Mouse (Mus musculus) heart, embryonic 11.5 days (tissue): ENCODE measurements around the gene Mef2d. TPM values are rescaled to one million over a fixed set of nuclear protein-coding genes. Genes with fewer than 3 reads are reported as not detected.

Source experiments
- ATAC-seq: fragments of 200-750 bp; cut with Nextera tagmentation; replicated peaks from 2 replicates; pipeline ENCODE4 v1.8.0; 2017; ENCODE audit warnings: moderate library complexity; ENCODE audit not compliant: insufficient number of reproducible peaks, low FRiP score, low TSS enrichment
- H3K27ac ChIP-seq: fragments of 300-500 bp; sonication (generic); 2 replicates; pipeline ENCODE4 v1.5.1; 2014; ENCODE audit warnings: mild to moderate bottlenecking, low read depth, low read length
- H3K27me3 ChIP-seq: fragments of 300-500 bp; sonication (generic); 2 replicates; pipeline ENCODE4 v1.6.1; 2014; ENCODE audit warnings: mild to moderate bottlenecking, low read length, mixed read lengths; ENCODE audit not compliant: control insufficient read depth, insufficient read depth
- H3K36me3 ChIP-seq: fragments of 300-500 bp; sonication (generic); 2 replicates; pipeline ENCODE4 v1.6.1; 2014; ENCODE audit warnings: mild to moderate bottlenecking, low read length, moderate library complexity, mixed read lengths; ENCODE audit not compliant: control insufficient read depth, insufficient read depth
- H3K4me1 ChIP-seq: fragments of 300-500 bp; sonication (generic); 2 replicates; pipeline ENCODE4 v1.6.1; 2014; ENCODE audit warnings: low read length; ENCODE audit not compliant: control insufficient read depth, insufficient read depth
- H3K4me2 ChIP-seq: fragments of 300-500 bp; sonication (generic); 2 replicates; pipeline ENCODE4 v1.6.1; 2014; ENCODE audit warnings: mild to moderate bottlenecking, moderate library complexity
- H3K4me3 ChIP-seq: fragments of 300-500 bp; sonication (generic); 2 replicates; pipeline ENCODE4 v1.5.1; 2014; ENCODE audit warnings: low read depth, low read length
- H3K9ac ChIP-seq: fragments of 300-500 bp; sonication (generic); 2 replicates; pipeline ENCODE4 v1.6.1; 2014; ENCODE audit warnings: mild to moderate bottlenecking, low read depth, low read length, moderate library complexity
- H3K9me3 ChIP-seq: fragments of 300-500 bp; sonication (generic); replicated peaks from 2 replicates; pipeline ENCODE4 v1.6.1; 2016; ENCODE audit warnings: low read length; ENCODE audit not compliant: control insufficient read depth
- WGBS: fragments of 180-500 bp; shearing (Covaris S2); extraction: QIAGEN DNeasy Blood & Tissue Kit; methylation state at CpG from one replicate; pipeline ENCODE4 v1.1.7; 2014; ENCODE audit not compliant: insufficient replicate concordance; 5-methylcytosine and 5-hydroxymethylcytosine counted together
- polyA plus RNA-seq: library from polyadenylated mRNA; unstranded; fragments of >200 nt; fragmentation: Nextera tagmentation; extraction: Ambion mirVana; gene quantifications from 2 replicates; pipeline ENCODE4 v1.2.1, GENCODE M21; 2014

The Mef2d gene
- polyA plus RNA-seq: 39.8 and 45.1 TPM in 2 replicates

DNA sequence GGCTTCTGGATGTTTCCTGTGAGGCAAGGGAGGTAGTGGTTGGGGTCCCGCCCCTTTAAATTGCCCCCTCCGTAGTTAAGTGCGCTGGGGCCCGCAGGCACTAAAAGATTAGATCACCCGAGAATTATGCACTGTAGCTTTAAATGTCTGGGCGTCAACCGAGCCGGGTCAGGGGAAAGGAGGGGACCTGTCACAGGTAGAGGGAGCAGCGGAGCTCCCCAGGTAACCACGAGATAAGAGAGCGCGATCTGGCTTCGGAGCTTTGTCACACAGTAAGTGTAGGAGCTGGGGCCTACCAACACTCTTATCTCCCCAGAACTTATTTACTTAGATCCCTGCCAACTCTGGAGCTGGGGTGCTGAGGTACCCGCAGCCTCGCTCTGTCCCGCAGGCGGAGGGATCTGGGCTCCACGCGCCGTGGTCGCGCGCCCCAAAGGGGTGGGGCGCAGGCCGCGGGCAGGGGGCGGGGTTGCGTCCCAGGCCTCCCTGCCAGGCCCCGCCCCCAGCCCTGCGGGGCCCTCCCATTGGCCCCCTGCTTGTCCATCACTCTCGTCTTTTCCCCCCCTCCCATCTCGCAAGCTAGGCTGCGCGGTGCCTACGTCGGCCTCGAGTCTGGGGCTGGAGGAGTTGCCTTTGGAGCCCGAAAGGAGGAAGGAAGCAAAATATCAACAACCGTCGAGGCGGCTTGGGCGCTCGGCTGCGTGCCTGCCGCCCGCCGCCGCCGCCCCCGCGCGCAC, at the start of gene Mef2d:
Gene Mef2d, plus strand, starts transcription at position 586 of the 737 bp plus-strand sequence.
- peak; percentile 88 for ATAC-seq
- Histone ChIP-seq H3K9me3 (no peaks in the 10 kb centered on the region), H3K4me2 (peak within 1 kb of the TSS; percentile 97), H3K36me3 (no peaks in the 10 kb centered on the region), H3K9ac (peak within 1 kb of the TSS; percentile 91), H3K4me3 (peak within 1 kb of the TSS; percentile 97), H3K27me3 (no peaks in the 10 kb centered on the region), H3K27ac (peak within 1 kb of the TSS; percentile 100), H3K4me1 (peaks cover 63% of the 10 kb centered on the region)
- WGBS: under 1% methylated on average over 51 of the region's 52 CpGs

DNA sequence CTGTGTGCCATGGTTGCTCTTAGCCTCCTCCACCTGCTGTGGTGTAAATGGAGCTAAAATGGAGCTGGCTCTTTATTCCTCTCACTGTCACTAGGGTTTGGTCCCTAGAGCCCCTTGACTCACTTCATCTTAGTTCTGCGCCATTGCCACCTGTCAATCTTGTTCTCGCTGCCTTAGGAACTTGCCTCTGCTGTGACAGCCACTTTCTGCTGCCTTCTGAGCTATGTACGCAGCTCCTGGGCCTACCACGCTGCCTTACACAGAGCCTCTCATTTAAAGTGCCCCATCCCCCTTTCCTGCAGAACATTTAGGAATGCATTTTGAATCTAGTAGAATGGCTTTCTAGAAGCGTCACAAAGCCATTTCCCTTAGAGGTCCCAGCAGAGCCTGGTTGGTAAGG, 48.0 kb upstream of the Mef2d start:
- Histone ChIP-seq H3K27me3 (no peaks in the 10 kb centered on the region), H3K4me2 (no peak overlapping the region), H3K36me3 (peaks cover 40% of the 10 kb centered on the region), H3K9me3 (no peaks in the 10 kb centered on the region), H3K4me1 (no peaks in the 10 kb centered on the region), H3K27ac (no peak overlapping the region), H3K4me3 (no peak overlapping the region), H3K9ac (no peak overlapping the region)
- WGBS: 69% methylated on average over 5 of the region's 5 CpGs
- ATAC-seq: no peak

- Histone ChIP-seq H3K27ac (no peak overlapping the region), H3K4me2 (no peak overlapping the region), H3K9ac (no peak overlapping the region), H3K4me3 (no peak overlapping the region), H3K27me3 (no peaks in the 10 kb centered on the region), H3K4me1 (no peaks in the 10 kb centered on the region), H3K36me3 (peaks cover 34% of the 10 kb centered on the region), H3K9me3 (no peaks in the 10 kb centered on the region)
- no peak for ATAC-seq
- WGBS: 67% methylated on average over 6 of the region's 6 CpGs
Measured at GRCm38 (mm10) chr3:88097666-88098065, 44.5 kb upstream of the Mef2d start.

DNA sequence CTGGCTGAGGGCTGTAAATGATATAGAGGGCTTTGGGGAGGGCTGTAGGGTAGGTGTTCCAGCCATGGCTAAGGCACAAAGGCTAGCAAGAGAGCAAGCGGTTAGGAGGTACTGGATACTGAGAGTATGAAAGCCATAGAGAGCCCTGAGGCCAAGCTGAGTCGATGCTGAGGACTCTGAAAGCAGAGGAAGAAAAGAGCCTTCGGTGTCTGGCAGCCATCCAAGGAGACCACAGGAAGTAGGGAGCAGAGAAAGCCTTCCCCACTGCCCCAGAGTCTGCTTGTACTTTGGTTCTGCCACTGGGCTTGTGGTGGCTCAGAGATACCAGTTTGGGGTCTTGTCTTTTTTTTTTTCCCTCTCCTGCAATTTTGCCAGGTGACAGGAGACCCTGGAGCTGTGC, 41.9 kb upstream of the Mef2d start:
- ATAC-seq: no peak
- Histone ChIP-seq H3K27ac (no peak overlapping the region), H3K36me3 (peaks cover 30% of the 10 kb centered on the region), H3K4me2 (no peak overlapping the region), H3K27me3 (no peaks in the 10 kb centered on the region), H3K4me3 (no peak overlapping the region), H3K9me3 (no peaks in the 10 kb centered on the region), H3K4me1 (no peaks in the 10 kb centered on the region), H3K9ac (no peak overlapping the region)
- WGBS: 84% methylated on average over 3 of the region's 3 CpGs

- no peak overlapping the region for H3K27ac ChIP-seq
Measured at GRCm38 (mm10) chr3:88101736-88102135, 40.4 kb upstream of the Mef2d start.

GRCm38 (mm10) chr3:88102196-88102595, 40.0 kb upstream of the Mef2d start:
- H3K27me3 ChIP-seq: no peaks in the 10 kb centered on the region
- H3K9me3 ChIP-seq: no peaks in the 10 kb centered on the region
- no peak overlapping the region for H3K4me3 ChIP-seq
- no peak overlapping the region for H3K4me2 ChIP-seq
- no peak overlapping the region for H3K27ac ChIP-seq
- ATAC-seq: no peak; the same call in 1 of the 2 replicates
- 73% methylated on average over 6 of the region's 6 CpGs for WGBS
- no peak overlapping the region for H3K9ac ChIP-seq
- H3K4me1 ChIP-seq: no peaks in the 10 kb centered on the region
- peaks cover 25% of the 10 kb centered on the region for H3K36me3 ChIP-seq

More at GRCm38 (mm10) chr3:88101736-88102135, 40.4 kb upstream of the Mef2d start:
- ATAC-seq: no peak
- WGBS: 90% methylated on average over 7 of the region's 7 CpGs
- Histone ChIP-seq H3K27me3 (no peaks in the 10 kb centered on the region), H3K4me1 (no peaks in the 10 kb centered on the region), H3K9me3 (no peaks in the 10 kb centered on the region), H3K4me3 (no peak overlapping the region), H3K36me3 (peaks cover 29% of the 10 kb centered on the region), H3K9ac (no peak overlapping the region), H3K4me2 (no peak overlapping the region)

GRCm38 (mm10) chr3:88102611-88103010, 39.6 kb upstream of the Mef2d start:
- Histone ChIP-seq H3K27ac (no peak overlapping the region), H3K4me2 (no peak overlapping the region), H3K36me3 (peaks cover 25% of the 10 kb centered on the region), H3K4me3 (no peak overlapping the region), H3K9me3 (no peaks in the 10 kb centered on the region), H3K27me3 (no peaks in the 10 kb centered on the region), H3K4me1 (no peaks in the 10 kb centered on the region), H3K9ac (no peak overlapping the region)
- 68% methylated on average over 6 of the region's 6 CpGs for WGBS
- no peak for ATAC-seq

GRCm38 (mm10) chr3:88106126-88106525, 36.0 kb upstream of the Mef2d start:
- Histone ChIP-seq H3K4me1 (no peaks in the 10 kb centered on the region), H3K36me3 (peaks cover 25% of the 10 kb centered on the region), H3K4me3 (no peak overlapping the region), H3K9ac (no peak overlapping the region), H3K27ac (no peak overlapping the region), H3K4me2 (no peak overlapping the region), H3K9me3 (no peaks in the 10 kb centered on the region), H3K27me3 (no peaks in the 10 kb centered on the region)
- 82% methylated on average over 4 of the region's 4 CpGs for WGBS
- no peak for ATAC-seq

GRCm38 (mm10) chr3:88109126-88109525, 33.0 kb upstream of the Mef2d start:
- Histone ChIP-seq H3K4me2 (no peak overlapping the region), H3K36me3 (peaks cover 34% of the 10 kb centered on the region), H3K27ac (no peak overlapping the region), H3K4me3 (no peak overlapping the region), H3K27me3 (no peaks in the 10 kb centered on the region), H3K9ac (no peak overlapping the region), H3K9me3 (no peaks in the 10 kb centered on the region), H3K4me1 (peaks cover 6% of the 10 kb centered on the region)
- WGBS: 91% methylated on average over 6 of the region's 6 CpGs
- ATAC-seq: no peak
